Mouse (Mus musculus) CD4-positive helper T cell, adult 2 months (primary cell): ENCODE results near the gene Rfxank.

ENCODE experiments used
- DNase-seq: peaks from one replicate; pipeline ENCODE4 v3.0.0-alpha.2; 2012; ENCODE audit warnings: low read depth, missing footprints, low spot score

The Rfxank gene

GRCm38 (mm10) chr8:70110451-70110850 lies 28.5 kb downstream of the Rfxank start:
- DNase-seq = no peak

DNA sequence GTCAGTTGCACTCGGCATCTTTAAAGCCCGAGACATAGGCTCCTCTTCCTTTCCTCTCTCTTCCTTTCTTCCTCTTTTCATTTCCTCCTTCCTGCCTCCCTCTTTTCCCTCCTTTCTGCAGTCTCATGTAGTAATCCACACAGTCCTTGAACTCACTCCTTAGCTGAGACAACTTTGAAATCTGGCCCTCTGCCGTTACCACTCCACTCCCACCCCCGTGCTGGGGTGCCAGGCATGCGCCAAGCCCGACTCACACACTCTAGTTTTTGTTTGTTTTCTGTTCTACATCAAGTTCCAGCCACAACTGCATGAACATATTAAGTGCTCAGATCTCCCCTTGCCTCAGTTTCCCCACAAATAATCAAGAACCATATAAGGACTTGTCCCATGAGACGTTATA lies 34.0 kb downstream of the Rfxank start:
- DNase-seq = no peak

DNA sequence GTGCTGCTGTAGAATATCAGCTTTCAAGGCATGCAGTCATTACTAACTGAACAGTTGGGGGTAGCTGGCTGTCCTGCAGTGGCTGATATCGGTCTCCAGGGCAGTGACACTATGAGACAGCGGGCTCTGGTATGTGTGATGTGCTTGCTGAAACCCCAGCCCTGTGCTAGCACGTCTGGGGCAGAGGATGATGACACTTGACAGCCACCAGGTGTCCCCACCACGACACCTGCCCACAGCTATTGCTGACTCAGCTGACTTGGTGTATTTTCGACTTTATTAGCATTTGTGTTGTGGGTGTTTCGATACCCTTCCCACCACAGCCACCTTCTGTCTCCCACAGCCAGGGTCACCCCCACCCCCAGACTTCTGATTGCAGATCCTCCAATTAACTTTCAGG lies 34.4 kb downstream of the Rfxank start:
- peak; percentile 73 for DNase-seq

- no peak for DNase-seq
Measured at GRCm38 (mm10) chr8:70100241-70100640, 38.7 kb downstream of the Rfxank start.

DNA sequence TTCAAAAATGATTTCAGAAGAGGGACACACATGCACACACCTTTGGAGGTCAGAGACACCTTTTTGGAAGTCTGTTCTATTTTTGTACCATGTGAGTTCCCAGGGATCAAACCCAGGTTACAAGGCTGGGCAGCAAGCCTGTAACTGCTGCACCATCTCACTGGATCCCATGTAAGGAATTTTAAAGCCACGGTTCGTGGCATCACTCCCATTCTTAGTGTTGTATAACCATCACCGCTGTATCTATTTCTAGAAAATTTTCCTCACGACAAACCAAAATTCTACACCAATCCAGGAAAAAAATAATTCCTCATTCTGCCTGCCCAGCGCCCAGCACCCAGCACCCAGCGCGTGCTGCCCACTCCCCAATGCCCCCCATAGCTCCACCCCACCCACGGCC lies 39.7 kb downstream of the Rfxank start:
- DNase-seq = no peak

DNA sequence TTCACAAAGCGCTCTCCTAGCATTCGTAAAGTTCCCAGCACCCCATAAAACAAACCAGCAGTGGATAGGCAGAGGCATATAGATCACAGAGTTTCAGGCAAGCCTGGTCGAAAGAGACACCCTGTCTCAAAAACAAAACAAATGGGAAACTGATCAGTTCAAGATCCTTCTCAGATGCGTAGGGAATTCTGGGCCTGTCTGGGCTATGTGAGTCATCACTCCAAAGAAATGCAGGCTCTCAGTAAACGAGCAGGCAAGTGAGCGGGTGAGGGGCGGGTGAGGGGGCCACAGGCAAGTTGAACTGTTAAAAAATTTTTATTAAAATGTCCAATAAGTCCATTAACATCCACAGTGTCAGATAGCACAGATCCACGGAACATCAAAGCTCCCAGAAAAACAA lies 46.2 kb downstream of the Rfxank start:
- no peak for DNase-seq

DNA sequence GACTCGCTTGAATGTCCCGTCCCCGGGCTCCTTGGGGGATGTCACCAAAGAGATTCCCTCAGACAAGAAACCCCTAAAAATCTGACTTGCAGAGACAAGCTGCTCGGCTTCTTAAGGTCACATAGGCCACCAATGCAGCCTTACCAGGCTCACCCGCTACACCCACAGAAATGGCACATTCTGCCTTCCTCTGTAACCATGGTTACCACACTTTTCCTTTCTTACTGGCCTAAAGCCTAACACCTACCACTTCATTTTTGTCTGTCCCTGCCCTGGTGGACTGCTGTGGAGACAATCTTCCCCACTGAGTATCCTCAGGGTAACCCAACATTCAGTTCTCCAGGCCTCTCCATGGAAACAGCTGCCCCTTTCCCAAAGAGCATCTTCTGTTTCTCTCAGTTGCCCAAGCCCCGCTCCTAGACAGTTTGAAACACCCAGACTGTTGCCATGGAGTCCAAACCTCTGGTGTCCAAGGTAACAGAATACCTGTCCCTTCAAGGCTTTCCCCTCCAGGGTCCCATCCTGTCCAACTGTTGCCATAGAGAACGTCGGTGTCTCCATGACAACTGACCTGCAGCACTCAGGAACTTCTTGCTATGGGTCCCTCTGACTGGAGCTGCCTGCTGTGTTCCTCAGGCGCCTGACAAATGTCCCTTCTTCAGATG lies 49.5 kb downstream of the Rfxank start:
- DNase-seq = no peak

DNA sequence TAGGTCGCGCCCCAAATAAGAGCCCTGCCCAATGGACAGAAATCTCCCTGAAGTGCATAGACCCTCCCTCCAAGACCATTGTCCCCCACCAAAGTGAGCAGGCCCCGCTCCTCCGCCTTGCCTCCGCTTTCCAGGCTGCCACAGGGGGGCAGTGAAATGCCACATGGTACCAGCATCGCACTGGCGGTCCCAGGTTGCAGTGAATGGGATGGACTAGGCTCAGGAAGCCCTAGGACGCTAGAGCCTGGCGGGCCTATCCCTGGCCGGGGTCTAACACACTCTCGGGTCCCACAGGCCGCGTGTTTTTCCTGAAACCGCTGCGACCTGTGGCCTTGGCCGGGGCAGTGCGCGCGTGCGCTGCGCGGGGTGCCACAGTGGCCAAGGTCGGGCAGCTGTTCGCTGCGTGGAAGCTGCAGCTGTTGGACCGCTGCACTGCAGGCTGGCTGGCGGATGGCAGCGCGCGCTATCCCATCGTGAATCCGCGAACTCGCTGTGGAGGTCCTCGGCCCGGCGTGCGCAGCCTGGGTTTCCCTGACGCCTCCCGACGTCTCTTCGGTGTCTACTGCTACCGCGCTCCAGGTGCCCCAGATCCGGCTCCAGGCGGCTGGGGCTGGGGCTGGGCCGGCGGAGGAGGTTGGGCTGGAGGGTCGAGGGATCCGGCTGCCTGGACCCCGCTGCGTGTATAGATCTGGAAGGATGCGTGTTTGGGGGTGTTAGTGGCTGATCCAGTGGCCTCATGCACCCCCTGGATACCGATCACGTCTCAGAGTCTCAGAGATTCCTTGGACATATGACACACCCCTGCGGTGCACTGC lies 50.9 kb downstream of the Rfxank start:
- no peak for DNase-seq

GRCm38 (mm10) chr8:70087237-70087636 lies 51.7 kb downstream of the Rfxank start:
- DNase-seq = no peak

DNA sequence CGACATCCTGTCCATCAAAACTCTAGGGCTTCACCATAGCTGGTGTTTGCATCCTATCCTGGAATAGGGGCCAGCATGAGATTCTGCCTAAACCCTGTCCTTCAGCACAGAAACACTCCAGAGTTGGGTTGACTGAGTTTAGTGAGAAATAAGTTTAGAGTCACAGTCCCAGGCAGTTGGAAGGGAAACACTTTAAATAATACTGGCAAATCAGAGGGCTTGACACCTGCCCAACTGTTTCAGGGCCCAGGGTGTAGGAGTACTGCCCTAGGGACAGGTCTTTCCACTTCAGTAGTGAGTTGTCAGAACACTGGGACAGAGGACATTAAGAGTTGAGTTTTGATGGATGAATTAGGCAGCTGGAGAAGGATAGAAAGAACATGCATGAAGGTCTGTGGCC lies 52.8 kb downstream of the Rfxank start:
- DNase-seq = no peak

- DNase-seq = no peak
Measured at GRCm38 (mm10) chr8:70084191-70085065, 54.5 kb downstream of the Rfxank start.

DNA sequence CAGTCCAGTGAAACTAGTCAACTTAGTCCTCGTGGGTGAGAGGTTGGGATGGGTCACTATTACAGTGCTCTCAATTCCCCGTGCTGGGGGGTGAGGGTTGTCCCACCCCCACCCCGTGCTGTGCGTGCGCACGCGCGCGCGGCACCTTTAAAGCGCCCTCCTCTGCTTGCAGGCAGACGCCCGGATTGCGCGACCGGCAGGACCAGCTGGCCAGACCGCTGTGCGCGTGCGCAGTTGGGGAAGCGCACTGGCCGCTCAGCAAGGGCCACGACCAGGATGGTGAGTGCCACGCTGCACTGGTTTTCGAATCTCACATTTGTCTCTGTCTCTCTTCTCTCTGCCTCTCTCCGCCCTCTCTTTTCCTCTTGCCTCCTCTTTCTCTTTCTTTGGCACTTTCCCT lies 55.7 kb downstream of the Rfxank start, which contains the start of gene Hapln4:
Gene Hapln4 (plus strand): TSS at position 173 of the 400 bp plus-strand sequence.
- DNase-seq = no peak

GRCm38 (mm10) chr8:70081976-70082375 lies 57.0 kb downstream of the Rfxank start:
- no peak for DNase-seq
